Mouse (Mus musculus): ENCODE results near the gene Ola1. TPM values are rescaled to one million over a fixed set of nuclear protein-coding genes. Genes with fewer than 3 reads are reported as not detected.

The Ola1 gene
- total RNA-seq (2021), result 10 to 100 TPM; 41.5 to 41.9 TPM
- long read RNA-seq, experiment 1, transcript Ola1-201 (11 exons, 2,175 nt), result major isoform, 16 of 29 reads
- long read RNA-seq, experiment 1, partial matches to known transcripts, result 4 of 29 reads
- long read RNA-seq, experiment 1, other reads (novel, unspliced or antisense), result 9 of 29 reads
- long read RNA-seq, experiment 2, transcript Ola1-201 (11 exons, 2,175 nt), result major isoform, 12 of 16 reads
- long read RNA-seq, experiment 2, partial matches to known transcripts, result 1 of 16 reads
- long read RNA-seq, experiment 2, other reads (novel, unspliced or antisense), result 3 of 16 reads

GRCm38 (mm10) chr2:73218913-73219312 is at the start of gene Ola1:
Ola1 (minus strand) TSS chr2:73218924.
- no peak for DNase-seq

- DNase-seq, result peak in 1 of 2 experiments; percentile 38
Observed at GRCm38 (mm10) chr2:73268281-73268680, 49.6 kb upstream of the Ola1 start.

DNA sequence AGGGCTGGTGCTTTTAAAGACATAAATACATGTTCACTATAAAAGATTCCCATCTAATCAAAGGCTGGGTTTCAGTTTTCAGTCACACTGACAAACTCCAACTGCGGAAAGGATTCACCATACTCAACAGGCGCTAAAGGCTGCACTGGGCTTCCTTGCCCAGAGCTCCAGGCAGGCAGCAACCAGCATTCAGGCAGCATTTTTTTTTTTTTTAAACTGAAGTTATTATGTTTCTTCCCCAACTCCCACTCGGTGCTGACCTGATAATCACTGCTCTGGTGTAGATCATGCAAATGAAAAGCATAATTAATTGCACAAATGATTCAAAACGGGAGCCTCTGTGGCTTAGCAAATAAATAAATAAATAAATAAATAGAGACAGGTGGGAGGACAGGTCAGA is 49.1 kb upstream of the Ola1 start:
- no peak for DNase-seq

DNA sequence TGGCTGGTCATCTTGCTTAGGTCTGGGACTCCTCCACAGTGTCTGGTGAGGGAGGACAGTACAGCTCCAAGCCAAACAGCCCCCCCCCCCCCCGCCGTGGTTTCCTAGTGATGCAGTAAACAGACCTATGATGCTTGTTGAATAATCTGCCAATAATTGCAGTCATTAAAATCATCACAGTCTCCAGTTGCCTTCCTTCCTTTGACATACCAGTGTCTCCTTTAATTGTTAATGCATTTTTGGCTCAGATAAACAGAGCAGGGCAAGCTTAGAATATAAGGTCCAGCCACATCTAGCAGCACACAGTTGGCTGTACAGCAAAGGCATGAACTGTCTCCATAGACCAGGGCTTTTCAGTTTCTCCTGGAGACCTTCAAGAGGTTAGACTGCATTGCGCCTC is 48.5 kb upstream of the Ola1 start:
- DNase-seq, result no peak

DNA sequence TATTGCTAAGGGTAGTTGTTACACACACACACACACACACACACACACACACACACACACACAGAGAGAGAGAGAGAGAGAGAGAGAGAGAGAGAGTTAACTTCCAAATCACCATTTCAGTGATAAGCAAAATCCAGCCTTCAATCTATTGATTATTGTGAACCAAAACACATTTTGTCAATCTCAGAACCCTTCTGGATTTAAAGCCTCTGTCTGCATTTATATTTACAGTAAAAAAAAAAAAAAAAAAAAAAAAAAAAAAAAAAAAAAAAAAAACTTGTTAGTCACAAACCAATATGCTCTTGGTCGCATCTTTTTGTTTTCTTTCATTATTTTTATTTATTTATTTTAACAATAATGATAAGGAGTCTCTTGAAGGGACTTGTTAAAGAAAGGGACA is 47.9 kb upstream of the Ola1 start:
- DNase-seq, result no peak

GRCm38 (mm10) chr2:73266011-73266410 is 47.3 kb upstream of the Ola1 start:
- no peak for DNase-seq

DNA sequence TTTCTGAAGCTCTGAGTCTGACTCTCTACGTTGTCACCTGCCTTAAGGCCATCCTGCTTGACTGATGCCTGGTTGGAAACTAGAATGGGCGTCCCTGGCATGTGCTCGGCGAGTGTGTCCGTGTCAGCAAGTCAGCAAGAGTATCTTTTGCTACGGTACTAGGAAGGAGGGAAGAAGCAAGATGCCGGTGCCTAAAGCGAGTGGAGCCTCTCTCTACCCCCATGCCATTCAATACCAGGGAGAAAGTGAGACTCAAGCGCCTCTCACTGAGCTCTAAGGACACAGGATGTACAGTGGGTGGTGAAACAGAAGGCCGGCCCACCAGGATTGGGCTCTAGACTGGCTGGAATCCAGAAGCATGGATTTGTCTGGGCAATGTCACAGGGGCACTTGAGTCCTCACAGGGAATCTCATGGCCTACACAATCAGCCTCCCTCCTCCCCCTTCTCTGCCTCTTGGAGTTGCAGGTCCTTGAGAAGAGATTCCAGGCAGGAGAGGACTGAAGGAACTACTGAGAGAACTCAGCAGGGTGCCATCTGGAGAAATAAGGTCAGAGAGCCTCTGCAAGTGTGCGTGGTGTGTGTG is 46.0 kb upstream of the Ola1 start:
- peak in 1 of 2 experiments; percentile 11 for DNase-seq

GRCm38 (mm10) chr2:73263794-73264610 is 45.3 kb upstream of the Ola1 start:
- peak in 1 of 2 experiments; percentile 39 for DNase-seq

GRCm38 (mm10) chr2:73263172-73263765 is 44.5 kb upstream of the Ola1 start:
- peak in 1 of 2 experiments; percentile 42 for DNase-seq

DNA sequence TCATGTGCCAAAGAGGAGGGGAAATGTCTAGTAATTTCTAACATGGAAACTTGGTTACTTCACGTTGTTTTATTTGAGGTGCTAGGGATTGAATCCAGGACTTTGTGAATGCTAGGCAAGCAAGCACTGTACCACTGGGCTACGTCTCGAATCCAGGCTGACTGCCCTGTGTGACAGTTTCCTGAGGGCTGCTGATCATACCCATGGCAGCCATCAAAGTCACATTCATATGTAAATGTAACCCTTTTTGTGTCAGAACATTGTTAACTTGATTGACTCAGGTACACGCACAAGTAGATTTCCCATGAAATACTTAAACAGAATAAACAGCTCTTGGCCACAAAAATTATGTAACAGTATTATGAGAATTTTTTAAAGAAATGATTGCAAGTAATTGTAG is 30.0 kb upstream of the Ola1 start:
- no peak for DNase-seq

GRCm38 (mm10) chr2:73241299-73241698 is 22.6 kb upstream of the Ola1 start:
- DNase-seq, result no peak

DNA sequence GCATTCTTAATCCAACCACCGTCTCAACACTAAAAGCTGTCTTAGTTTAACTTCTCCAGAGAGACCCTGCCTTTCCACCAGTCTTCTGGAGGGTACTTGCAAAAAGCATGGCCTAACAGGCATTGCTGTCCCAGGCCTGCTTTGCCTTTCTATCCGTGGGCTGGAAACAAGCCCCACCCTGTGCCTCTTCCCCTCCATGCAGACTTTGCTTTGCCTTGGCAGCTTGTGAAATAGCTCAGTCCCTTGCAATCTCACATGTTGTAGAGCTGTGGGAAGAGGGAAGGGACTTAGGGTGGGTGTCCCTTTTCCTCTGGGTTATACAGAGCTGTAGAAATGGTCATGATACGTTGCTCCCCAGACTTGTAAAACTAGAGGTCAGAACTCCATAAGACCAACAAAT is 12.4 kb upstream of the Ola1 start:
- DNase-seq, result no peak

DNA sequence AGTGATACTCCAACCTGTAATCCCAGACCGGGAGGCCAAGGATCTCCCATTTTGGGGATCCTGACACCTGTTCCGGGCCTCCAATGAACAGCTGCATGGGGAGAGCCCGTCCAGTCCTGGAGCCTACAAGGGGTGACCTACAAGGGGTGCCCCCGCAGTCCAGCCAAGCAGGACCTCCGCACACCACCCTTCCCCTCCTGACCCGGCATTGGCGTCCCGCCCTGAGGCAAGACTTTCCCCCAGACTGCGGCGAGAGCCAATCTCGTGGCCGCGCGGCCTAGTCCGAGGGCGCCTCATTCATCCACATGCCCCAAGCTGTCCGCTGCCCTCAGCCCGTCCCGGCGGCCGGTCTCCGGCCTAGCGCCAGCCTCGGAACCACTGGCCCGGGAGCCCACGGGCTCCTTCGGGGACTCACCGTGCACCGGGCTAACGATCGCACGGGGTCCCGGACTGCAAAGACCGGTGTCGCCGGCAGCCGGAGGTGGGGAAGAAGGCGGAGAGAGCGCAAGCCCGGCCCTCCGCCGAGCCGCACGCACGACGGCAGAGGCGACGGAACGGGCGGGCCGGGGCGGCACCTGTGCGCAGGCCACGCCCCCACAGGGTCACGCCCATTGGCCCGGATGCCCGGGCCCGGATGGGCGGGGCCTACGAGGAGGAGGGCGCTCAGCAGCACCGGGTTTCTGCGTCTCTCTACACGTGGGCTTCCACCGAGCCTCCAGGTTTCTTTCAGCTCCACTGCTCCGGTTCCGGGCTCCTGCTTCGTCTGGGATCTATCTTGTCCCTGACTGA is 4.7 kb downstream of the Ola1 start:
- DNase-seq, result peak; percentile 92 to 95

GRCm38 (mm10) chr2:73213539-73213870 is 5.2 kb downstream of the Ola1 start:
- no peak for DNase-seq

- no peak for DNase-seq
Observed at GRCm38 (mm10) chr2:73204328-73204727, 14.4 kb downstream of the Ola1 start.

- peak; percentile 14 to 47 for DNase-seq
Observed at GRCm38 (mm10) chr2:73188488-73188887, 30.2 kb downstream of the Ola1 start.

GRCm38 (mm10) chr2:73185185-73185584 is 33.5 kb downstream of the Ola1 start:
- no peak for DNase-seq

GRCm38 (mm10) chr2:73169496-73169895 is 49.2 kb downstream of the Ola1 start:
- DNase-seq, result no peak

GRCm38 (mm10) chr2:73167126-73167525 is 51.6 kb downstream of the Ola1 start:
- DNase-seq, result peak; percentile 37 to 76

GRCm38 (mm10) chr2:73164666-73165065 is 54.1 kb downstream of the Ola1 start:
- DNase-seq, result no peak

- no peak for DNase-seq
Observed at GRCm38 (mm10) chr2:73160772-73161171, 58.0 kb downstream of the Ola1 start.

DNA sequence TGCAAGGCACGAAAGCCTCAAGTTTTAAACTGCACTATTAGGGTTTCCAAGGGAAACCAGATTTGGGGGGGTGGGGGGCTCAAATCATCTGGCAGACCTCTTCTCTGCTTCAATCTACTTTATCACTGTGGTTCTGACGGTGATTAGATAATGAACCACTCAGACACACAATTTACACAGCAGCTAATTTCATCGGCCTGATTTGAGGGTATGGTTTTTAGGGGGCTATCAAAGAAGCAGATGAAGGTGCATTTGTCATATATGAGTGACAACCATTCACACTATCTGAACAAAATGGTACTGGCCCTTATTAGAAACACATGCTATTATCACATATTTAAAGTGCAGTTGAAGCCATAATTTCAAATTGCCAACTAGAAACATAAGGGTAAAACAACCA is 61.5 kb downstream of the Ola1 start:
- DNase-seq, result no peak
